Mouse (Mus musculus) lung, postnatal 25 days (tissue): Measurements from ENCODE around the gene Zap70.

Source experiments
- DNase-seq: peaks from one replicate; pipeline ENCODE4 v3.0.0; 2022; ENCODE audit warnings: low spot score

Zap70 gene

GRCm38 (mm10) chr1:36761568-36761967 is at the start of gene Zap70:
Gene Zap70, plus strand, starts transcription at chr1:36761798.
- DNase-seq, result peak; percentile 23

GRCm38 (mm10) chr1:36714311-36714710 is 47.3 kb upstream of the Zap70 start, which contains the start of gene Actr1b:
Gene Actr1b, minus strand, starts transcription at chr1:36714422.
- no peak for DNase-seq

GRCm38 (mm10) chr1:36718786-36719185 is 42.8 kb upstream of the Zap70 start:
- no peak for DNase-seq

- DNase-seq, result no peak
These were observed 38.2 kb upstream of the Zap70 start for GRCm38 (mm10) chr1:36723146-36724056.

- DNase-seq, result no peak
These were observed 37.6 kb upstream of the Zap70 start for GRCm38 (mm10) chr1:36724057-36724431.

- DNase-seq, result peak; percentile 72
These were observed 24.3 kb upstream of the Zap70 start for GRCm38 (mm10) chr1:36737300-36737699.

- DNase-seq, result no peak
These were observed 22.4 kb upstream of the Zap70 start for GRCm38 (mm10) chr1:36739231-36739630.

GRCm38 (mm10) chr1:36743046-36743445 is 18.6 kb upstream of the Zap70 start:
- DNase-seq, result no peak

- DNase-seq, result peak; percentile 61
These were observed 17.2 kb upstream of the Zap70 start for GRCm38 (mm10) chr1:36744268-36744944.

- no peak for DNase-seq
These were observed 15.9 kb upstream of the Zap70 start for GRCm38 (mm10) chr1:36745661-36746060.

- no peak for DNase-seq
These were observed 15.1 kb upstream of the Zap70 start for GRCm38 (mm10) chr1:36746452-36746851.

GRCm38 (mm10) chr1:36753932-36754675 is 7.5 kb upstream of the Zap70 start:
- no peak for DNase-seq

GRCm38 (mm10) chr1:36758553-36758952 is 3.0 kb upstream of the Zap70 start:
- DNase-seq, result no peak

GRCm38 (mm10) chr1:36759076-36759475 is 2.5 kb upstream of the Zap70 start:
- DNase-seq, result no peak

GRCm38 (mm10) chr1:36760401-36760800 is 1.2 kb upstream of the Zap70 start:
- DNase-seq, result no peak

- no peak for DNase-seq
These were observed 537 bp upstream of the Zap70 start for GRCm38 (mm10) chr1:36761061-36761460.

- peak; percentile 8 for DNase-seq
These were observed 5.0 kb downstream of the Zap70 start for GRCm38 (mm10) chr1:36766431-36767205.

- DNase-seq, result no peak
These were observed 5.7 kb downstream of the Zap70 start for GRCm38 (mm10) chr1:36767321-36767720.

GRCm38 (mm10) chr1:36768786-36769185 is 7.2 kb downstream of the Zap70 start:
- no peak for DNase-seq

GRCm38 (mm10) chr1:36769951-36770350 is 8.4 kb downstream of the Zap70 start:
- no peak for DNase-seq

GRCm38 (mm10) chr1:36770998-36771397 is 9.4 kb downstream of the Zap70 start:
- DNase-seq, result no peak
